Mouse (Mus musculus) C2C12 (cell line): ENCODE data around the gene Gemin8. TPM values are rescaled to one million over a fixed set of nuclear protein-coding genes. Genes with fewer than 3 reads are reported as not detected.

Source experiments
- H3K27me3 ChIP-seq: one replicate; pipeline ENCODE4 v1.6.1; 2011; ENCODE audit not compliant: control insufficient read depth, insufficient read depth, insufficient read length
- H3K36me3 ChIP-seq: one replicate; pipeline ENCODE4 v1.6.1; 2011; ENCODE audit not compliant: control insufficient read depth, insufficient read depth
- H3K4me3 ChIP-seq: one replicate; pipeline ENCODE4 v1.5.1; 2011; ENCODE audit warnings: mild to moderate bottlenecking, control low read depth; ENCODE audit not compliant: poor library complexity, insufficient read depth, severe bottlenecking
- H3K79me2 ChIP-seq: one replicate; pipeline ENCODE4 v1.6.1; 2011; ENCODE audit not compliant: control insufficient read depth, insufficient read depth
- H3K79me3 ChIP-seq: one replicate; pipeline ENCODE4 v1.6.1; 2011; ENCODE audit warnings: low read depth, control low read depth
- H3ac ChIP-seq: one replicate; pipeline ENCODE3; 2011; ENCODE audit warnings: low read depth; ENCODE audit not compliant: control insufficient read depth, insufficient read length
- CEBPB ChIP-seq: IDR thresholded peaks from one replicate; pipeline ENCODE4 v1.6.1; 2011; ENCODE audit warnings: low read depth, mild to moderate bottlenecking, control low read depth, moderate library complexity
- CTCF ChIP-seq: IDR thresholded peaks from one replicate; pipeline ENCODE4 v1.5.1; 2011; ENCODE audit not compliant: control insufficient read depth, insufficient read depth, insufficient read length
- FOSL1 ChIP-seq: IDR thresholded peaks from one replicate; pipeline ENCODE4 v1.8.0; 2011; ENCODE audit warnings: mild to moderate bottlenecking, low read length; ENCODE audit not compliant: poor library complexity, insufficient read depth, severe bottlenecking
- MAX ChIP-seq: IDR thresholded peaks from one replicate; pipeline ENCODE4 v1.6.1; 2011; ENCODE audit warnings: mild to moderate bottlenecking, control low read depth
- MYOD1 ChIP-seq: IDR thresholded peaks from one replicate; pipeline ENCODE4 v1.6.1; 2011; ENCODE audit warnings: low read depth; ENCODE audit not compliant: control insufficient read depth, insufficient read length
- MYOG ChIP-seq: IDR thresholded peaks from one replicate; pipeline ENCODE4 v1.6.1; 2011; ENCODE audit not compliant: control insufficient read depth, insufficient read length; ENCODE audit errors: extremely low read depth
- USF1 ChIP-seq: IDR thresholded peaks from one replicate; pipeline ENCODE4 v1.6.1; 2011; ENCODE audit warnings: low read depth, mild to moderate bottlenecking, control low read depth, moderate library complexity
- polyA plus RNA-seq: library from polyadenylated mRNA; unstranded; fragments of >200 nt; fragmentation: generic; extraction: Trizol; gene quantifications from one replicate; pipeline ENCODE4 v1.2.1, GENCODE M21; 2012; ENCODE audit warnings: missing spikeins

Gene Gemin8
- polyA plus RNA-seq, 1 experiment: 8.0 TPM

- Histone ChIP-seq H3K27me3 (no peaks in the 10 kb centered on the region), H3ac (peak overlapping the region; percentile 79), H3K36me3 (no peaks in the 10 kb centered on the region), H3K79me2 (peaks cover 9% of the 10 kb centered on the region), H3K4me3 (peak overlapping the region; percentile 46), H3K79me3 (peaks cover 3% of the 10 kb centered on the region)
- TF ChIP-seq MYOG: no peak
Measured at GRCm38 (mm10) chrX:166170800-166171738, 815 bp downstream of the Gemin8 start.

GRCm38 (mm10) chrX:166172041-166172440 lies 1.8 kb downstream of the Gemin8 start:
- Histone ChIP-seq H3K4me3 (no peak overlapping the region), H3K79me2 (peaks cover 9% of the 10 kb centered on the region), H3K79me3 (peaks cover 3% of the 10 kb centered on the region), H3K27me3 (no peaks in the 10 kb centered on the region), H3ac (no peak overlapping the region), H3K36me3 (no peaks in the 10 kb centered on the region)
- TF ChIP-seq MYOD1 (no peak), USF1 (no peak), CEBPB (no peak), FOSL1 (no peak), MYOG (no peak), CTCF (no peak), MAX (no peak)

- Histone ChIP-seq H3K36me3 (no peaks in the 10 kb centered on the region), H3K27me3 (no peaks in the 10 kb centered on the region), H3ac (no peak overlapping the region), H3K4me3 (no peak overlapping the region), H3K79me2 (peaks cover 9% of the 10 kb centered on the region), H3K79me3 (peaks cover 3% of the 10 kb centered on the region)
- TF ChIP-seq USF1: no peak
- no peak for TF ChIP-seq MAX
- TF ChIP-seq MYOG: no peak
- TF ChIP-seq CTCF: no peak
Measured at GRCm38 (mm10) chrX:166172661-166173060, 2.4 kb downstream of the Gemin8 start.

GRCm38 (mm10) chrX:166173796-166174195 lies 3.5 kb downstream of the Gemin8 start:
- no peak for TF ChIP-seq CEBPB
- H3K4me3 ChIP-seq: no peak overlapping the region
- H3K79me3 ChIP-seq: peaks cover 3% of the 10 kb centered on the region
- no peak overlapping the region for H3ac ChIP-seq
- H3K27me3 ChIP-seq: no peaks in the 10 kb centered on the region
- H3K36me3 ChIP-seq: no peaks in the 10 kb centered on the region
- H3K79me2 ChIP-seq: peaks cover 9% of the 10 kb centered on the region

DNA sequence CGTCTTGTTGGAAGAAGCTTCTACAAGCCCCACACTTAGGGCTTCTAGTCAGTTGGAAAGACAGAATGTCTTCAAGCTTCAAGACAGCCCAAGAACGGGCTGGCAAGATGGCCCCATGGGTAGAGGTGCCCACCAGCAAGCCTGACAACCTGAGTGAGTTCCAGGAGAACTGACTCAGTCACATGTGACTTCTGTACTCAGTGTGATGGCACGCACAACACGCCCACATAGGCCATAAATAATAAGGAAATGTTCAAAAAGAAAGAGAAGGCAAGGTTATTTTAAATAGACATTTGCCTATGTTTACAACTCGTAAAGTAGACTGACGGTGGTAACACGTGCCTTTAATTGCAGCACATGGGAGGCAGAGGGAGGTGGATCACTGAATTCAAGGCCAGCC lies 7.7 kb downstream of the Gemin8 start:
- no peak for TF ChIP-seq MYOD1
- TF ChIP-seq MYOG: no peak
- TF ChIP-seq MAX: no peak
- TF ChIP-seq CEBPB: no peak
- no peak for TF ChIP-seq FOSL1
- no peak for TF ChIP-seq CTCF
- TF ChIP-seq USF1: no peak
- H3K36me3 ChIP-seq: no peaks in the 10 kb centered on the region
- no peak overlapping the region for H3ac ChIP-seq
- no peak overlapping the region for H3K4me3 ChIP-seq
- peaks cover 1% of the 10 kb centered on the region for H3K79me3 ChIP-seq
- H3K27me3 ChIP-seq: no peaks in the 10 kb centered on the region
- H3K79me2 ChIP-seq: no peaks in the 10 kb centered on the region

GRCm38 (mm10) chrX:166183094-166183493 lies 12.8 kb downstream of the Gemin8 start:
- H3K79me2 ChIP-seq: no peaks in the 10 kb centered on the region
- H3K36me3 ChIP-seq: no peaks in the 10 kb centered on the region
- H3ac ChIP-seq: no peak overlapping the region
- no peaks in the 10 kb centered on the region for H3K27me3 ChIP-seq
- H3K79me3 ChIP-seq: no peaks in the 10 kb centered on the region
- no peak for TF ChIP-seq USF1
- no peak for TF ChIP-seq MYOG
- TF ChIP-seq CTCF: no peak
- TF ChIP-seq CEBPB: no peak
- TF ChIP-seq FOSL1: no peak
- TF ChIP-seq MYOD1: no peak
- no peak for TF ChIP-seq MAX
- H3K4me3 ChIP-seq: no peak overlapping the region
